Comparison of ENCODE assay signal across 7 mouse cellular contexts in the genomic region with DNA sequence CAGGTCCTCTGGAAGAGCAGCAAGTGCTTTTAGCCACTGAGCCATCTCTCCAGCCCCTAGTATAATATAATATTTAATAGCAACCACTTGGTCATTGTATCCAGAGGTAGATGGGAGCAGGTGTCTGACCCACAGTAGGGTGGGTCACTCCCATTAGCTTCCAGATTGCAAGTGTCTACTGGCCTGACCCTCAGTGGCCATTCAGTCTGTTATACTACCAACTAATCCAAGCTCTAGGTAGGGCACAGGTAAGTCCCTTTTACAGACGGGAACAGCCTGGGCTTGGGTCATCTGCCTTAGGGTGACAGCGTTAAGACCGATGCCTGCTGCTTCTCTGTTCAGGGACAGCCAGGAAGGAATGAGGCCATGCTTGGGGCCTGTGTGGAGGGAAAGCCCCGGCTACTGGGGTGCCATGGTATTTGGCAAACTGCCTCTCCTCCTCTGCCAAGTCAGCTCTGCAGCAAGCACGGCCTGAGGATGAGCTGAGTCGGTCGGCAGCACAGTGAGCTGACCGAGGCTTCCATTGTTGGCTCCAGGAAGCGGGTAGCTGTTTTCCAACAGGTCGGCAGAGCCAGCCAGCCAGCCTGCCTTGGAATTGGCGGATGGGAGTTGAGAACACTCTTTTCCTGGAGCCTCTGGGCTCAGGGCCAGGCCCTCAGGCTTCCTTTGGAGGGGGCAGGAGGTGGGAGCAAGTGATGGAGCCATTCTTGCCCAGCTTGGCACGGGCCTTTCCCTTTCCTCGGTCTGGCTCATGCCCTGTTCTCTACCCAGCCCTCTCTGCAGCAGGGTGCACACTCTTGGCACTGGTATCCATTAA.
A peak's percentile ranks its signal among the peaks of the same experiment; 100 is the strongest.
DNase-seq lines count a peak whose midpoint lies in the region; ATAC-seq and TF ChIP-seq lines count a peak whose summit lies in the region.

No protein-coding gene starts in this region.

- H3K4me3 ChIP-seq in gastrocnemius, adult 2 months, result peak overlapping the region; percentile 33
- no peak overlapping the region for H3K4me3 ChIP-seq in lung, embryonic 14.5 days (ENCODE audit: low read depth, low read length)

- no peaks in the 10 kb centered on the region for H3K27me3 ChIP-seq in lung, embryonic 14.5 days (ENCODE audit: insufficient read depth, low read length)

- no peaks in the 10 kb centered on the region for H3K9me3 ChIP-seq in lung, embryonic 14.5 days (ENCODE audit: low read depth, low read length)

- intact Hi-C loops in gastrocnemius, adult 2 months (cut with DNase I), result no loop called here

- peak; percentile 41; the same call in 1 of the 2 replicates for ATAC-seq in lung, embryonic 14.5 days (ENCODE audit: insufficient read depth)

- H3K9ac ChIP-seq in lung, embryonic 14.5 days, result no peak overlapping the region

- peak; percentile 87 for DNase-seq in adrenal gland, postnatal 14 days
- DNase-seq in cerebellum, adult 8-10 months, result peak; percentile 78
- peak; percentile 75 for DNase-seq in gastrocnemius, adult 2 months
- peak; percentile 75 to 76 for DNase-seq in kidney, adult 8-10 months
- peak; percentile 65 for DNase-seq in lung, embryonic 14.5 days
- DNase-seq in right cerebral cortex, postnatal 25 days, result peak; percentile 50
- DNase-seq in spleen, postnatal 14 days (ENCODE audit: low spot score in 2 of 2), result no peak

- H3K27ac ChIP-seq in gastrocnemius, adult 2 months, result peak overlapping the region; percentile 79
- H3K27ac ChIP-seq in lung, embryonic 14.5 days (ENCODE audit: low read depth), result peak overlapping the region; percentile 63

- H3K4me2 ChIP-seq in lung, embryonic 14.5 days, result no peak overlapping the region

- 69% methylated on average over 13 of the region's 13 CpGs for WGBS in lung, embryonic 14.5 days

- no peak for TF ChIP-seq CTCF in gastrocnemius, adult 2 months (IDR thresholded peaks at IDR 0.05)
- TF ChIP-seq CTCF in lung, embryonic 14.5 days (IDR thresholded peaks at IDR 0.05; ENCODE audit: low read depth), result no peak

- no peaks in the 10 kb centered on the region for H3K4me1 ChIP-seq in lung, embryonic 14.5 days (ENCODE audit: insufficient read depth)

- H3K36me3 ChIP-seq in lung, embryonic 14.5 days (ENCODE audit: insufficient read depth), result no peaks in the 10 kb centered on the region

Comparison
In these comparisons a context has a peak if more than half of its experiments do, and no peak if none do; other contexts are left out.
1. DNase-seq: peak in adrenal gland, postnatal 14 days (single experiment), cerebellum, adult 8-10 months (single experiment), gastrocnemius, adult 2 months (single experiment), kidney, adult 8-10 months (2 of 2), lung, embryonic 14.5 days (single experiment) and right cerebral cortex, postnatal 25 days (single experiment); none in spleen, postnatal 14 days (0 of 2).